Mouse (Mus musculus): ENCODE measurements around the gene Synj1. TPM values are rescaled to one million over a fixed set of nuclear protein-coding genes. Genes with fewer than 3 reads are reported as not detected.

Gene Synj1
- polyA plus RNA-seq, 1 experiment = 159 TPM

- no peak for DNase-seq
- TF ChIP-seq CTCF (IDR thresholded peaks at IDR 0.05; ENCODE audit: borderline replicate concordance, insufficient read depth, low read depth, low read length) (no peak), POLR2A (IDR thresholded peaks at IDR 0.05; ENCODE audit: borderline replicate concordance, insufficient read depth, low read length) (no peak)
- Histone ChIP-seq H3K27me3 (ENCODE audit: control insufficient read depth, insufficient read depth, low read length) (no peaks in the 10 kb centered on the region), H3K4me1 (ENCODE audit: control insufficient read depth, insufficient read depth, low read length) (no peaks in the 10 kb centered on the region), H3K4me3 (replicated peaks; ENCODE audit: insufficient read depth, low read depth, low read length) (no peak overlapping the region), H3K27ac (ENCODE audit: insufficient read depth, low read length) (no peak overlapping the region)
- WGBS = 95% methylated on average over 8 of the region's 8 CpGs
Observed at GRCm38 (mm10) chr16:90989162-90989561, 21.9 kb downstream of the Synj1 start.

- no peak for TF ChIP-seq CTCF (IDR thresholded peaks at IDR 0.05; ENCODE audit: borderline replicate concordance, insufficient read depth, low read depth, low read length)
- TF ChIP-seq POLR2A (IDR thresholded peaks at IDR 0.05; ENCODE audit: borderline replicate concordance, insufficient read depth, low read length) = no peak
- H3K27me3 ChIP-seq (ENCODE audit: control insufficient read depth, insufficient read depth, low read length) = no peaks in the 10 kb centered on the region
- DNase-seq = no peak
- H3K4me1 ChIP-seq (ENCODE audit: control insufficient read depth, insufficient read depth, low read length) = no peaks in the 10 kb centered on the region
- no peak overlapping the region for H3K4me3 ChIP-seq (replicated peaks; ENCODE audit: insufficient read depth, low read depth, low read length)
- no peak overlapping the region for H3K27ac ChIP-seq (ENCODE audit: insufficient read depth, low read length)
- WGBS = 93% methylated on average over 3 of the region's 3 CpGs
Observed at GRCm38 (mm10) chr16:90988665-90989064, 22.4 kb downstream of the Synj1 start.

- Histone ChIP-seq H3K27ac (ENCODE audit: insufficient read depth, low read length) (no peak overlapping the region), H3K27me3 (ENCODE audit: control insufficient read depth, insufficient read depth, low read length) (no peaks in the 10 kb centered on the region), H3K4me3 (replicated peaks; ENCODE audit: insufficient read depth, low read depth, low read length) (no peak overlapping the region), H3K4me1 (ENCODE audit: control insufficient read depth, insufficient read depth, low read length) (no peaks in the 10 kb centered on the region)
- WGBS = 88% methylated on average over 8 of the region's 8 CpGs
- no peak for DNase-seq
- TF ChIP-seq POLR2A (IDR thresholded peaks at IDR 0.05; ENCODE audit: borderline replicate concordance, insufficient read depth, low read length) (no peak), CTCF (IDR thresholded peaks at IDR 0.05; ENCODE audit: borderline replicate concordance, insufficient read depth, low read depth, low read length) (no peak)
Observed at GRCm38 (mm10) chr16:90988039-90988438, 23.1 kb downstream of the Synj1 start.

- TF ChIP-seq CTCF (IDR thresholded peaks at IDR 0.05; ENCODE audit: borderline replicate concordance, insufficient read depth, low read depth, low read length) (no peak), POLR2A (IDR thresholded peaks at IDR 0.05; ENCODE audit: borderline replicate concordance, insufficient read depth, low read length) (no peak)
- Histone ChIP-seq H3K4me1 (ENCODE audit: control insufficient read depth, insufficient read depth, low read length) (no peaks in the 10 kb centered on the region; the same call in 1 of the 2 replicates), H3K27me3 (ENCODE audit: control insufficient read depth, insufficient read depth, low read length) (no peaks in the 10 kb centered on the region), H3K27ac (ENCODE audit: insufficient read depth, low read length) (no peak overlapping the region), H3K4me3 (replicated peaks; ENCODE audit: insufficient read depth, low read depth, low read length) (no peak overlapping the region)
- WGBS = 88% methylated on average over 6 of the region's 6 CpGs
- DNase-seq = no peak
Observed at GRCm38 (mm10) chr16:90971004-90971403, 40.1 kb downstream of the Synj1 start.

GRCm38 (mm10) chr16:90966241-90966640, 44.9 kb downstream of the Synj1 start:
- Histone ChIP-seq H3K4me3 (replicated peaks; ENCODE audit: insufficient read depth, low read depth, low read length) (no peak overlapping the region), H3K27me3 (ENCODE audit: control insufficient read depth, insufficient read depth, low read length) (no peaks in the 10 kb centered on the region), H3K27ac (ENCODE audit: insufficient read depth, low read length) (no peak overlapping the region), H3K4me1 (ENCODE audit: control insufficient read depth, insufficient read depth, low read length) (no peaks in the 10 kb centered on the region; the same call in 1 of the 2 replicates)
- TF ChIP-seq CTCF (IDR thresholded peaks at IDR 0.05; ENCODE audit: borderline replicate concordance, insufficient read depth, low read depth, low read length) = no peak
- TF ChIP-seq POLR2A (IDR thresholded peaks at IDR 0.05; ENCODE audit: borderline replicate concordance, insufficient read depth, low read length) = no peak
- WGBS = 84% methylated on average over 4 of the region's 4 CpGs
- DNase-seq = no peak

- TF ChIP-seq POLR2A (IDR thresholded peaks at IDR 0.05; ENCODE audit: borderline replicate concordance, insufficient read depth, low read length) = no peak
- DNase-seq = no peak
- Histone ChIP-seq H3K4me3 (replicated peaks; ENCODE audit: insufficient read depth, low read depth, low read length) (no peak overlapping the region), H3K4me1 (ENCODE audit: control insufficient read depth, insufficient read depth, low read length) (no peaks in the 10 kb centered on the region; the same call in 1 of the 2 replicates), H3K27ac (ENCODE audit: insufficient read depth, low read length) (no peak overlapping the region), H3K27me3 (ENCODE audit: control insufficient read depth, insufficient read depth, low read length) (no peaks in the 10 kb centered on the region)
- 86% methylated on average over 10 of the region's 10 CpGs for WGBS
Observed at GRCm38 (mm10) chr16:90964302-90964701, 46.8 kb downstream of the Synj1 start.

- WGBS = 90% methylated on average over 10 of the region's 10 CpGs
- Histone ChIP-seq H3K27ac (ENCODE audit: insufficient read depth, low read length) (no peak overlapping the region), H3K4me3 (replicated peaks; ENCODE audit: insufficient read depth, low read depth, low read length) (no peak overlapping the region), H3K27me3 (ENCODE audit: control insufficient read depth, insufficient read depth, low read length) (no peaks in the 10 kb centered on the region), H3K4me1 (ENCODE audit: control insufficient read depth, insufficient read depth, low read length) (no peaks in the 10 kb centered on the region; the same call in 1 of the 2 replicates)
- no peak for DNase-seq
- no peak for TF ChIP-seq CTCF (IDR thresholded peaks at IDR 0.05; ENCODE audit: borderline replicate concordance, insufficient read depth, low read depth, low read length)
Observed at GRCm38 (mm10) chr16:90963866-90964265, 47.2 kb downstream of the Synj1 start.

- 87% methylated on average over 4 of the region's 4 CpGs for WGBS
- Histone ChIP-seq H3K4me3 (replicated peaks; ENCODE audit: insufficient read depth, low read depth, low read length) (no peak overlapping the region), H3K27me3 (ENCODE audit: control insufficient read depth, insufficient read depth, low read length) (no peaks in the 10 kb centered on the region), H3K27ac (ENCODE audit: insufficient read depth, low read length) (no peak overlapping the region), H3K4me1 (ENCODE audit: control insufficient read depth, insufficient read depth, low read length) (no peaks in the 10 kb centered on the region; the same call in 1 of the 2 replicates)
- no peak for TF ChIP-seq CTCF (IDR thresholded peaks at IDR 0.05; ENCODE audit: borderline replicate concordance, insufficient read depth, low read depth, low read length)
- TF ChIP-seq POLR2A (IDR thresholded peaks at IDR 0.05; ENCODE audit: borderline replicate concordance, insufficient read depth, low read length) = no peak
- no peak for DNase-seq
Observed at GRCm38 (mm10) chr16:90963231-90963630, 47.9 kb downstream of the Synj1 start.
